8 mouse cellular contexts compared by ENCODE assay signal in the genomic region with DNA sequence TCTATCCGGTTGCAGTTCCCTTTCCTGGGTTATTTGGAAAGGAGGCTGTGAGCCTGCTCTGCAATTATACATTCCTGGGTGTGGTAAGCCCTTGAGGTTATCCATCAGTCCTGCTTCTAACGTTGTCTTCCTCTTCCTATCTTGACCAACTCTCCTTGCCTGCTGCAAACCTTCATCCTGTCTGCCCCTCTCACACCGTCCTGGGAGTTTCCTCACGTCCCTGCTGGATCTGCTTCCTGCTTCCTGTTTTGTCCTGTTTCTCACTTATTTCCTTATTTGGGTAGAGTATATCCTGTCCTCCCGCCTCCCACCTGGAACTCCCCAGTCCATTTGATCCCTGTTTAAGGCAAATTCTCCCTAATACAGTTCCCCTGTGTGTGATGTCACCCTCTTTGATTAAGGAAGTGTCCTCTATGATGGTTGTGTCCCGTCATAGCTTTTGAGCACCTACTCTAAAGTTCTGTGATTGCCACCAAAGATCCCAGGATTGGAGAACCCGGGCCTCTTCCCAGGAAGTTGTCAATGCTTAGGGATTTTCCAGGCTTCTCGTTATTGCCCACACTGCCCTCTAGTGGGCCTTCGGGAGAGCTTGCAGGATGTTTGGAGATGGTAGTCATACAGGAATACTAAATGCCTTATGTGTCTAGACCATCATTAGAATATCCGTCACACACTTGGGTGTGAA. TPM values are rescaled to one million over a fixed set of nuclear protein-coding genes. Genes with fewer than 3 reads are reported as not detected.
DNase-seq lines count a peak whose midpoint lies in the region; ATAC-seq lines count a peak whose summit lies in the region.

No protein-coding gene starts in this region.

- intact Hi-C loops in left cerebral cortex, postnatal 10 days (cut with DNase I) = loop anchor here (5.0 kb wide), 2 partner anchors 83 to 133 kb away; no protein-coding TSS in a partner anchor
- intact Hi-C loops in heart, postnatal 36 days (cut with DNase I) = loop anchor here (1.0 to 5.0 kb wide), 3 partner anchors 52 to 202 kb away; no protein-coding TSS in a partner anchor
- intact Hi-C loops in left cerebral cortex, postnatal 14 days (cut with DNase I) = loop anchor here (5.0 kb wide), 1 partner anchor 202 kb away; no protein-coding TSS in a partner anchor

- DNase-seq in left cerebral cortex, postnatal 10 days (ENCODE audit: extremely low spot score in 1 of 2, low spot score in 2 of 2) = peak; percentile 50 to 64
- no peak for DNase-seq in left cerebral cortex, adult 11 months (ENCODE audit: low spot score)
- DNase-seq in WW6 (ENCODE audit: low read depth, low spot score) = peak; percentile 45
- peak; percentile 79 for DNase-seq in embryo, embryonic 10.5 days (ENCODE audit: low spot score)
- peak; percentile 64 to 73 for DNase-seq in heart, postnatal 36 days
- peak; percentile 61 to 70 for DNase-seq in left cerebral cortex, postnatal 14 days (ENCODE audit: low spot score in 2 of 2)
- no peak for DNase-seq in thymus, postnatal 10 days (ENCODE audit: low spot score in 2 of 2)

- ATAC-seq in monocyte, adult 5-6 weeks (replicated peaks; ENCODE audit: insufficient number of reproducible peaks, low FRiP score, low TSS enrichment, poor library complexity, severe bottlenecking) = peak; percentile 44

RNA-seq across cellular contexts. Expression of a gene that starts 12.5 kb away (rescaled TPM):
- 1 to 10 TPM in 1 of 2 experiments, under 1 TPM in 1; 0.64 to 1.4 TPM for total RNA-seq in left cerebral cortex, postnatal 10 days (2021)
- total RNA-seq in heart, postnatal 36 days (2021) = under 1 TPM; 0.27 to 0.75 TPM
- total RNA-seq in left cerebral cortex, postnatal 14 days (2021) = under 1 TPM; 0.70 to 0.88 TPM
- 1.2 to 3.1 TPM (median 2.9 TPM) in 3 replicates for total RNA-seq in monocyte, adult 5-6 weeks (2017)

RNA-seq across cellular contexts. Expression of a gene that starts 12.6 kb away (rescaled TPM):
- 10 to 100 TPM; 25.1 to 28.6 TPM for total RNA-seq in left cerebral cortex, postnatal 10 days (2021)
- 10 to 100 TPM; 12.2 to 15.5 TPM for total RNA-seq in heart, postnatal 36 days (2021)
- total RNA-seq in left cerebral cortex, postnatal 14 days (2021) = 10 to 100 TPM; 29.9 to 30.7 TPM
- 10.0 to 21.2 TPM (median 15.4 TPM) in 3 replicates for total RNA-seq in monocyte, adult 5-6 weeks (2017)

RNA-seq across cellular contexts. Expression of a gene that starts 22.3 kb away (rescaled TPM):
- under 1 TPM; 0.47 to 0.60 TPM for total RNA-seq in left cerebral cortex, postnatal 10 days (2021)
- total RNA-seq in heart, postnatal 36 days (2021) = under 1 TPM; 0.39 to 0.62 TPM
- total RNA-seq in left cerebral cortex, postnatal 14 days (2021) = under 1 TPM; 0.62 to 0.74 TPM
- total RNA-seq in monocyte, adult 5-6 weeks (2017) = 1.6 to 2.5 TPM (median 2.3 TPM) in 3 replicates

RNA-seq across cellular contexts. Expression of a gene that starts 38.9 kb away (rescaled TPM):
- total RNA-seq in left cerebral cortex, postnatal 10 days (2021) = not detected
- not detected for total RNA-seq in heart, postnatal 36 days (2021)
- not detected for total RNA-seq in left cerebral cortex, postnatal 14 days (2021)
- total RNA-seq in monocyte, adult 5-6 weeks (2017) = not detected in 3 replicates

RNA-seq across cellular contexts. Expression of a gene that starts 49.4 kb away (rescaled TPM):
- 10 to 100 TPM; 18.3 to 18.5 TPM for total RNA-seq in left cerebral cortex, postnatal 10 days (2021)
- 1 to 10 TPM; 5.0 to 5.4 TPM for total RNA-seq in heart, postnatal 36 days (2021)
- total RNA-seq in left cerebral cortex, postnatal 14 days (2021) = 10 to 100 TPM; 15.7 to 16.1 TPM
- total RNA-seq in monocyte, adult 5-6 weeks (2017) = 43.6 to 66.2 TPM (median 54.3 TPM) in 3 replicates

Comparison
In these comparisons a context has a peak if more than half of its experiments do, and no peak if none do; other contexts are left out.
1. DNase-seq: peak in left cerebral cortex, postnatal 10 days (2 of 2), WW6 (single experiment), embryo, embryonic 10.5 days (single experiment), heart, postnatal 36 days (2 of 2) and left cerebral cortex, postnatal 14 days (2 of 2); none in left cerebral cortex, adult 11 months (single experiment) and thymus, postnatal 10 days (0 of 2).